Mouse (Mus musculus): ENCODE data around the gene Efemp2. TPM values are rescaled to one million over a fixed set of nuclear protein-coding genes. Genes with fewer than 3 reads are reported as not detected.

Efemp2 gene
- total RNA-seq, 4 experiments from 2014 or later = 6.5 to 11.2 (median 9.5) TPM

DNA sequence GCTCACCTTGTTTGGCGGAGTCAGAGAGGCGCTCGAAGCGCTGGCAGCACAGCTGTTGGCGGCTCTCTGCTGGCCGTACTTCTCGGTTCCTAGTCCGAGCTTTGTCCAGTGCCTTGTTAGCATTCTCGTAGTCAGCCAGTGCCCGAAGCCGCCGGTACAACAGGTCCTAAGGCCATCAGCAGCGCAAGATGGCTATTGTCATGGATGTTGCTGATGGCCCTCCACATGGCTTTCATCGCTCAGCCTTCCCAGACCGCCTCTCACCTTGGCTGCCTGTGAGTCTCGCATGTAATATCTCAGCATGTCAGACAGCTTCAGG is 22.3 kb downstream of the Efemp2 start:
- no peak for DNase-seq (ENCODE audit: low spot score)

DNA sequence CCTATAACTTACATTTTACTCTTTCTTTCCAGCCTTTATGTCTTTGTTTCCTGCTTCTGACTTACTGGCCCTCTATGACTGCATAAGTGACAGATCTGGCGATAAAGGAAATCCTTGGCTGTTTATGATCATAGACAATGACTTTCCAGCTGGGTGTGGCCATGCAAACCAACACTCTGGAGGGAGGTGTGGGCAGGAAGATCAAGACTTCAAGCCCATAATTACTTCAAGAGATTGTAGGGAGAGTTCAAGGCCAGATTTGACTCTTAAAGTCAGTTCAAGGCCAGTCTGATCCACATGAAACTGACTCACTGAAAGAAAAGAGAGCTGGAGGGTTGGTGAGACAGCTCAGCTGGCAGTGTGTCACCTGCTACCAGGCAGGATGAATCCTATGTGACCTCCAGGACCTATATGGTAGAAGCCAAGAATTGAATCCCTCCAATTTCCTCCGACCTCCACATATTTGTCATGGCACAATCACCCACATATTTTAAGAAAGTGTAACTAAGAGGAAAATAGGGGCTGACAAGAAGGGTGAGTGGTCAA is 26.6 kb downstream of the Efemp2 start:
- no peak for DNase-seq (ENCODE audit: low spot score)

DNA sequence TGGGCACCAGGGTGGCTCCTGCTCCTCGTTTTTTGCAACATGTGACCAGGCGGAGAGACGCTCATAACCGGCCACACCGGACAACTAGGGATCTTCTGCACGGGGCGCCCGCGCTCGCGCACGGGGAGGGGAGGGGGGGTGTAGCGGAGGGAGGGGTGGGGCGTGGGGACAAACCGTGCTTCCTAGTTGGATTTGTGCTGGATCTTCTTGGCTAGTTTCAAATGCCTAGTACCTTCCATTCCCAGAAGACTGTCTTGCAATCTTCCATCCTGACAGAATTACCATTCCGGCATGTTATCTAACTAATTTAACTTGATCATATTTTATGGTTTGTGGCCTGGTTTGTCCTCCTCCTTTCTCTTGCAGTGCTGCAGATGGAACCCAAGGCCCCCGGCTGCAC is 29.9 kb downstream of the Efemp2 start, which contains the start of gene 1700020D05Rik:
1700020D05Rik (minus strand) TSS at position 101 of the 400 bp plus-strand sequence.
- DNase-seq (ENCODE audit: low spot score) = no peak

DNA sequence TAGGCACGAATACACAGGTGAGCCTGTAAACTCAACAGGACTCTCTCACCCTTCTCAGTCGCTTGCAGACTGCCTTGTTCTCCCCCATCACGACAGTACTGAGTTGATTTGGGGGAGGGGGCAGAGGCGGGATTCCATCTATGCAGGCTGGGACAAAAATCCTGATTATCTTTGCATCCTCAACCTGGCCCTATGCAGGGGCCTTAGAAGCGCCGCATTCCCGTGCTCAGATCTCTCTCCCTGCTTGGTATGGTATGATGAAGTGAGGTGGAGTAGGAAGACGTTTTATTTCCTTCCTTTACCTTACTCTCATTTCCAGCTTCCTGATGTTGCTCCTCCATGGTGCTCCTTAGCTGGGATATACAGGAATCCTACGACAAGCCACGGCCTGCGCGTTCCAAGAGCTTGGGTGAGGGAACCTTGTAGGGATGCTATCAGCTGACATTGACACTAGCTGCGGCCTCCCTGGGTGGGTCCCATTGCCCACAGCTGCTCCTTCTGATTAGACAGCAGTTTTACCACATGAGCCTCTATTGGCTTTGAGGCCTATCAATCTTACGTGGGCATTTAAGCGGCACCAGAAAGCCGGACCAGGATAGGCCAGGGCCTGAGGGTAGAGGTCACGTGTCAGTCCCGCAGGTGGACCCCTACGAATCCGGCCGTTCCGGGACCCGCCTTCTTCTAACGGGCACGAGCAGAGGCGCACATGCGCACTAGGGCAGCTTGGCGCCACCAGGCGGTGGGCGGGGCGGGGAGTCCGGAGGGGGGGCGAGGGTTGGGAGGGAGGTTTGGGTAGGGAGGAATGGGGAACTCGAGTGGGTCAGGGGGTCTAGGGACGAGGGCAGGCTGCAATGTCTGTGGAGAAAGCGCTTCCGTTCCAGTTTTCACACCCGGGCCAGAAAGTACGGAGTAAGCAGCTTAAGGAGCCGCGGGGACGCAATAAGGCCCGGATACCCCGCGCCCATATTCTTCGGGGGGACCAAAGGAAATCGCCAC is 36.6 kb downstream of the Efemp2 start, which contains the start of gene Snx32:
Snx32 (minus strand) TSS at position 508 of the 996 bp plus-strand sequence.
- peak; percentile 99 for DNase-seq (ENCODE audit: low spot score)

DNA sequence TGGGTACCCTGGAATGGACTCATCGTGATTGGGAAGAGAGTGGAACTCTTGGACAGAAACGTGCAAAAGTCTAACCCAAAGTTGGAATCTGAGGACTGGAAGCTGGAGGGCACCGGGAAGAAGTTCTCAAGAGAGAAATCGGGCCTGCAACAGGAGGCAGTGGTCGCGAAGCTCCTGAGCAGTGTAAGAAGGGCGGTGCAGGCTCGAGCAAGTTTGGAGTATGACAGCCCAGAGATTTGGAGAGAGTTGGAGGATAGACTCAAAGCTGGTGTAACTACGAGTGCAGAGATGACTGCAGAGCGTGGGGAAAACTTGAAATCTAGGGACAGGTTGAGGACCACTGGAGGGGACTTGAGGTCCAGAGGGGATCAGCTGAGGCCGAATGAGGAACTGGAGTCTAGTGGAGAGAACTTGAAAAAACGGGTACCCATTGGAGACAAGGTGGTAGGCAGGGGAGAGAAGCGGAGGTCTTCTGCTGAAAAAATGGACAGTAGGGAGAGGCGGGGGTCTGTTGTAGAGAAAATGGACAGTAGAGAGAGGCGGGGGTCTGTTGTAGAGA is 37.4 kb downstream of the Efemp2 start:
- no peak for DNase-seq (ENCODE audit: low spot score)

DNA sequence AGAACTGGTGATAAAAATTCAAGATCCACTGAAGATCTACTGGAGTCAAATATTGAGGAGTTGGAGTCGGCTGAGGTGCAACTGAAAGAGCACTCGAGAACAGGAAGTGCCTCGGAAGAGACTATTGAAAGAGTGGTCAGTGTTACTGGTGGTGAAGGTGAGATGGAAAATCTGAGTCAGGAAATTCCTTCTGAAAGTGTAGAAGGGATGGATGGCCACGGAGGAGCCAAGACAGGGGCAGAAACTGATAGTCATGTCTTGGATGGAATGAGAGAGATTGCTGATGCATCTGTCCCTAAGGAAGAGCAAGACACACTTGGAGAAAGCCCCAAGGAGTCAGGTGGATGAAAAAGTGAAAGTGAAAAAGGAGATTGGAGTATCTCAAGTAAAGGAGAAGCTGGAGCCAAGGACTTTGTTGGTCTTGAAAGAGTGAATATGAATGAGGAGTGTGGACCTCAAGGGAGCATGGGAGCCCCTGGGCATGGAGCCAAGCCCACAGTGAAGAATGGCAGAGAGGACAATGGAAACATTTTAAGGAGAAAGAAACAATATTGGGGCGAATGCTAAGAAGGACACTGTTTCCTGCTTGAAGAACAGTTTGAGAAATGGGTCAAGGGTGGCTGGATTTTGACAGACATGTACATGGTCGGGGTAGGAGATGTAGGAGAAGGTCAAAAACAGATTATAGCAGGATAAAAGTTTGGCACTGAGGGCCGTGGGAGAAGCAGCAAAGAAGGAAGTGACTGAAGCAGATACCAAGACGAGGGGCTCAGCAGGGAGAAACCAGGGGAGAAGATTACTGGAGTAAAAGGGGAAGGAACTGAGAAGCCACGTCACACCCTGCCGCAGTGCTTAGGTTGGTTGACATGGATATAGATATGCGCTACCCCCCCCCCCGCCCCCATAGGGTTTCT is 38.6 kb downstream of the Efemp2 start:
- DNase-seq (ENCODE audit: low spot score) = no peak

DNA sequence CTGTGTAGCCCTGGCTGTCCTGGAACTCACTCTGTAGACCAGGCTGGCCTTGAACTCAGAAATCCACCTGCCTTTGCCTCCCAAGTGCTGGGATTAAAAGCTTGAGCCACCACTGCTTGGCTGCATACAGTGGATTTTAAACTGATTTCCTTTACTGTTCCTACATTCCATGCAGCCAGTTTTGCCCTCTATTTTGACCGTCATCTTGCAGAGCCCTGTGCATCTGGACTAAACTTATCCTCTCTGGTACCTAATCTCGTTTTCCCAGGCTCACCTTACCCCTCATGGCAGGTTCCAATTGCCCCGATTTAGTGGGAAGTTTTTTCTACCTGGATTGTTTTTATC is 39.2 kb downstream of the Efemp2 start:
- DNase-seq (ENCODE audit: low spot score) = no peak

DNA sequence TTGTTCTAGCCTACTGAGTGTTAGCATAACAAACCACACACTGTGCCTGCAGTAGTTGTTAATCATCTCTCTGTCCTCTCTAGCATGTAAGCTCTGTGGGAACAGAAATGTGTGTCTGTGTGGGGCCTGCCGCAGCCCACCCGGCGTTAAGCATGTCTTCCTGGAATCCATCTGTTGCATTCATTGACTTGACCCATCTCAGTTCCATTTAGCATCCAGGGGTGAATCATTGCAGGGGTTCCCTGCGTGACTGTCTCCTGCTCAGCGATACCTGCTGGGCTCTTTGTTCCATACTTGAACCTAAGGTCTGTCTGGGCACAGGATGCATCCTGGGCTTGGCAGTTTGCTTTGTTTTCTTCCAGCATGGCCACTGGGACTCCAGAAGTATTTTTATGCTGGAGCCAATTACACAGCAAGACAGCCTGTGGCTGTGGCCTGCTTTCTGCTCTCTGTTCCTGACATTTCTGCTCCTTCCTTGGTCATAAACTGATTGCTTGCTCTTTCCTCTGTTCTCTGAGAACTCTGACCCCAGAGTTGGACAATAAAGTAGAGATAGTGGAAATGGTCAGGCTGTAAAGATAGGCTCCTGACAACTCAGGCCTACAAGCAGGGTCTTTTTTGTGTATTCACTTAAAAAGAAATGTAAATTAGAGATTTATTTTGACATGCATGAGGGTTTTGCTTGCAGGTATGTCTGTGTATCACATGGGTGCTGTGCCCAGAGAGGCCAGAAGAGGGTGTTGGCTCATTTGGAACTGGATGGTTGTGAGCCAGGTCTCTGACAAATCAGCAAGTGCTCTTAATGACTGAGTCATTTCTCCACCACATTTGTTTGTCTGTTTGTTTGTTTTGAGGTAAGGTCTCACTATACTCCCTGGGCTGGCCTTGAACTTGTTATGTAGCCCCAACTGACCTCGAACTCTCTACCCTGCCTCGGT is 42.4 kb downstream of the Efemp2 start:
- DNase-seq (ENCODE audit: low spot score) = no peak

DNA sequence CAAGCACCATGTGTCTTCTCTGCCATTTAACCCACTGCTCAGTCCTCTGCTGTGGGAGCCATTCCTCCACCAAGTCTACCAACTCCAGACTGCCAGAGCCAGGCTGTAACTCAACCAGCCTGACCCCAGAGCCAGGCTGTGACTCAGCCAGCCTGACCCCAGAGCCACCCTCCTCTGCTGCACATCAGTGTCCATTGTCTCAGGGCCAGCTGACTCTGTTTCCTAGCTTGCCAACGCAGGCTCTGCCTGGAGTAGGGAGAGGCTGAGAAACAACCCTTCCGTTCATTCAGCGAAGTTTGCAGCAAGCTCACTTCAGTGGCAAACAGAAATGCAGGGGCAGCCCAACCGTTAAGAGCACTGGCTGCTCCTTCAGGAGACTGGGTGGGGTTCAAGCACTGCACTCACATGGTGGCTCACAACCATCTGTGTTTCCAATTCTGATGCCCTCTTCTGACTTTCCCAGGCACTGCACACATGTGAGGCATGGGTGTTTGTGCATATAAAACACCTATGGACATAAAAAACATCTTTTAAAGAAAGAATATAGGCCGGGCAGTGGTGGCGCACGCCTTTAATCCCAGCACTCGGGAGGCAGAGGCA is 43.3 kb downstream of the Efemp2 start:
- DNase-seq (ENCODE audit: low spot score) = no peak

DNA sequence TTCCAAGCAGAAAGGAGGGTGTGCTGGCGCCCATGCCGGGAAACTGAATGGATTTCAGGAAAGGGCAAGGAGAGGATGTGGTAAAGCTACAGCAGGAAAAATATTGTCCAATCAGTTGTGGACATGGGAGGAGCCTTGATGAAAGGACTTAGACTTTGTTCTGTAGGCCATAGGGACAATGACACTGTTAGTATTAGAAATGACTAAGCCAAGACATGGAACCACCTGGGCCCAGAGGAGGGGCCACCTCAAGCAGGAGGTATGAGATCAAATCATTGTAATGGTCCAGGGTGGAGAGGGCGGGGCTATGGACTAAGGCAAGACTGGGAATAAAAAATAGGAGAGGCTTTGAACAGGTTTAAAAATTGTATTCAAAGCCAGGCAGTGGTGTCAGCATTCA is 45.0 kb downstream of the Efemp2 start:
- DNase-seq (ENCODE audit: low spot score) = no peak

DNA sequence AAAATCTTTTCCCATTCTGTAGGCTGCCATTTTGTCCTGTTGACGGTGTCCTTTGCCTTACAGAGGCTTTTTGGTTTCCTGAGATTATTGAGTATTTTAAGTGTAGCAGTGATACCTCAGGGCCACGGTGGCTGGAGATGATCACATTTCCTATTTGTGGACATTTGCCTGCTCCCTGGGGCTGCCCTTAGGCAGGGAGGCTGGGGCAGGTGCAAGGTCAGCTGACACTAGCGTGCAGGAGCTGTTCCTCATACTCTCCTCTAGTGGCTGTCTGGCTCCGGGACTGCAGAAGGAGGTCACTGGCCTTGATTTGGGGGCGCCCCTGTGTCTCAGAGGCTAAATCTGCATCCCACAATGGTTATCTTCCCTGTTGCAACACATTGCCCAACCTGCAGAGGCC is 51.5 kb downstream of the Efemp2 start:
- no peak for DNase-seq (ENCODE audit: low spot score)

DNA sequence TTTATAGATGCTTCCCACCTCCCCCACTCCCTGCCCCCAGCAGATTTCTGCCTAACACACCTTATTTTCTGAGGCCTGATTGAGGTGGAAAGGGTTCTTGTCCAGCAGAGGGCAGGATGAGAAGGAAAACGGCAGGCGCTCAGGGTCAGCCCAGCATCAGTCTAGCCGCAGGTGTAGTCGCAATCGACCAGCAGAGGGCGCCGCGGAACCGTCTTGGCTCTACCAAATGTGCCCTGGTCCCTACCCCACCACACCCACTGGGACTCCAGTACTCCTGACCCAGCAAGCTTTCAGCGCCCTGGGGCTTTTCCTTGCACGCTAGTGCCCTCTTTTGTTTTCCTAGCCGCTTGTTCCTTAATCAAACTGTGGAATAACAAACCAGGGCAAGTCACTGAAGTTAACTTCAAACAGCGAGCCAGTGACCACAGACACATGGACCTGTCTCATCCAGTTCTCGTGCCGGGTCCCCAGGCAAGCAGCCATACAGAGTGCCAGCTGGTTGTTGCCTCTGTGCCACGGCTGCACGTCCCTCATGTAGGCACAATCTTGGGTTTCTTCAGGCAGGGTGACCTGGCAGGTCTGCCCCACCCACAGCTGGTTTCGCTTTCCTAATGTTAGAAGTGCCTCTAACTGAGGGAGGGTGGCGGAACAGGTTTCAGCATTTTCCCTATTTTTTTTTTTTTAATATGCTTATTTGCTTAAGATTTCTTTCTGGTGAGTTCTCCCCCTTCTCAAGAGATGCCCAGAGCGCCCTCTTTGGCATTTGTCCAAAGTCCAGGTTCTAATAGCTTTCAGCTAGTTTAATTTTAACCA is 55.8 kb downstream of the Efemp2 start:
- peak; percentile 97 for DNase-seq (ENCODE audit: low spot score)

DNA sequence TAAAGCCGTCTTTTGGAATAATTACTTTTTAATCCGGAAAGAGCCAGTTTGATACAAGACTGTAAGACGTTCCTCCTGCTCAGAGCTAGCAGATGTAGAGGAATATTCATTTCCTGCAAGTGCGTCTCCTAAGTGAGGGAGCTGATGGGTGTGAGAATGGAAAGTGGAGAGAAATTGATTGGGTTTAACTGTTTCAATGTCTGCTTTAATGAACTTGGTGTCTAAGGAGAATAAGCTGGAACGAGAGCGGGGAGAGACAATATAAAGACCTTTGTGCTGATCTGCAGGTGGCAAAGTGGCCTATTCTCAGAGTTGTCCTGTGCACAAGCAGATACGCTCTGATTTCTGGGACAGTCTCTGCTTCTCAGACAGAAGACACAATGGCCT is 56.4 kb downstream of the Efemp2 start:
- DNase-seq (ENCODE audit: low spot score) = no peak

Other genes with a start within 250 kb of the Efemp2 start
- 10 to 100 TPM; 18.6 to 21.9 (median 20.8) TPM for gene Pacs1, start 200.8 kb upstream of the Efemp2 start, total RNA-seq (2022)
- gene Sf3b2, start 178.5 kb upstream of the Efemp2 start, total RNA-seq (2022) = 100 to 1,000 TPM; 108 to 125 (median 119) TPM
- gene Gal3st3, start 175.6 kb upstream of the Efemp2 start, total RNA-seq (2022) = 10 to 100 TPM; 22.3 to 32.9 (median 25.1) TPM
- not detected for gene Catsper1, start 138.2 kb upstream of the Efemp2 start, total RNA-seq (2022)
- gene Cst6, start 124.4 kb upstream of the Efemp2 start, total RNA-seq (2022) = 10 to 100 TPM; 17.0 to 27.2 (median 23.5) TPM
- 10 to 100 TPM; 15.7 to 21.5 (median 19.6) TPM for gene Eif1ad, start 107.2 kb upstream of the Efemp2 start, total RNA-seq (2022)
- gene Banf1, start 106.8 kb upstream of the Efemp2 start, total RNA-seq (2022) = 100 to 1,000 TPM; 110 to 123 (median 117) TPM
- 10 to 100 TPM; 53.9 to 61.4 (median 59.2) TPM for gene Sart1, start 85.3 kb upstream of the Efemp2 start, total RNA-seq (2022)
- under 1 TPM; 0.25 to 0.75 (median 0.39) TPM for gene Tsga10ip, start 71.4 kb upstream of the Efemp2 start, total RNA-seq (2022)
- 100 to 1,000 TPM; 337 to 351 (median 343) TPM for gene Drap1, start 49.0 kb upstream of the Efemp2 start, total RNA-seq (2022)
- gene AI837181, start 48.8 kb upstream of the Efemp2 start, total RNA-seq (2022) = 10 to 100 TPM; 34.1 to 40.6 (median 36.2) TPM
- under 1 TPM in 2 of 4 experiments, not detected in 2; 0.14 to 0.23 TPM for gene Fosl1, start 26.4 kb upstream of the Efemp2 start, total RNA-seq (2022)
- 10 to 100 TPM in 1 of 4 experiments, 1 to 10 TPM in 3; 8.3 to 10.4 (median 8.9) TPM for gene Ccdc85b, start 16.1 kb upstream of the Efemp2 start, total RNA-seq (2022)
- gene Fibp, start 13.3 kb upstream of the Efemp2 start, total RNA-seq (2022) = 10 to 100 TPM; 41.3 to 52.3 (median 49.2) TPM
- under 1 TPM in 3 of 4 experiments, not detected in 1; 0.29 to 0.38 (median 0.37) TPM for gene Ctsw, start 5.4 kb upstream of the Efemp2 start, total RNA-seq (2022)
- gene Mus81, start 14.4 kb downstream of the Efemp2 start, total RNA-seq (2022) = 10 to 100 TPM; 15.8 to 27.3 (median 21.9) TPM
- gene Cfl1, start 16.5 kb downstream of the Efemp2 start, total RNA-seq (2022) = 100 to 1,000 TPM; 142 to 201 (median 170) TPM
- gene 1700020D05Rik, start 29.8 kb downstream of the Efemp2 start, total RNA-seq (2022) = 1 to 10 TPM in 1 of 4 experiments, under 1 TPM in 3; 0.52 to 1.4 (median 0.81) TPM
- gene Snx32, start 36.6 kb downstream of the Efemp2 start, total RNA-seq (2022) = 1 to 10 TPM; 3.7 to 6.5 (median 6.0) TPM
- not detected for gene Ovol1, start 86.7 kb downstream of the Efemp2 start, total RNA-seq (2022)
- 1 to 10 TPM; 2.3 to 3.2 (median 2.7) TPM for gene Ap5b1, start 94.1 kb downstream of the Efemp2 start, total RNA-seq (2022)
- 10 to 100 TPM; 49.9 to 66.3 (median 64.9) TPM for gene Rnaseh2c, start 127.9 kb downstream of the Efemp2 start, total RNA-seq (2022)
- gene Kat5, start 136.3 kb downstream of the Efemp2 start, total RNA-seq (2022) = 10 to 100 TPM; 23.1 to 38.7 (median 29.3) TPM
- gene Rela, start 163.5 kb downstream of the Efemp2 start, total RNA-seq (2022) = 10 to 100 TPM; 26.7 to 31.2 (median 28.5) TPM
- gene Sipa1, start 189.8 kb downstream of the Efemp2 start, total RNA-seq (2022) = 10 to 100 TPM; 14.9 to 23.5 (median 17.8) TPM
- gene Map3k11, start 214.8 kb downstream of the Efemp2 start, total RNA-seq (2022) = 10 to 100 TPM; 22.1 to 24.1 (median 23.2) TPM
- 10 to 100 TPM; 18.0 to 21.9 (median 19.8) TPM for gene Pcnx3, start 215.0 kb downstream of the Efemp2 start, total RNA-seq (2022)
- not detected for gene Kcnk7, start 230.4 kb downstream of the Efemp2 start, total RNA-seq (2022)

Measured in heart, adult 8-10 months (tissue).